Mouse (Mus musculus): ENCODE data around the gene Tespa1.
"Not testable (repeated sequence)": the region's sequence is repeated elsewhere in the genome, so short reads cannot be mapped to it uniquely, and the experiment has no call there.

DNA sequence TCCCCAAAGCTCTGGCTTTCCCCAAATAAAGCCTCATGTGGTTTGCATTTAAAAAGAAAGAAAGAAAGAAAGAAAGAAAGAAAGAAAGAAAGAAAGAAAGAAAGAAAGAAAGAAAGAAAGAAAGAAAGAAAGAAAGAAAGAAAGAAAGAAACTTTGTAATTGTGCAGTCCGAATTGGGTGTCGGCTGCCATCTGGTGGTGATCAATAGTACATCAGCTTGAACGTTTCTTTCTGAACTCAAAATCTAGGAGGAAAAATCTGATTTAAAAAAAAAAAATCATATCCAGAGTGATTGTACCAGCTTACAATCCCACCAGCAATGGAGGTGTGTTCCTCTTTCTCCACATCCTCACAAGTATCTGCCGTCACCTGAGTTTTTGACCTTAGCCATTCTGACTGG, 23.9 kb upstream of the Tespa1 start:
- TF ChIP-seq CTCF (conservative IDR thresholded peaks at IDR 0.05; ENCODE audit: low read length) = peak; percentile 37
- not testable (repeated sequence) for TF ChIP-seq POU5F1, NANOG (IDR thresholded peaks at IDR 0.05; ENCODE audit: borderline replicate concordance, low read length)
